Mouse (Mus musculus) E14TG2a.4 (cell line): ENCODE results near the gene Lrrc71.

ENCODE experiments used
- CTCF ChIP-seq: conservative IDR thresholded peaks from 2 replicates; pipeline ENCODE4 v1.5.1; 2014; ENCODE audit warnings: low read length
- NANOG ChIP-seq: IDR thresholded peaks from 2 replicates; pipeline ENCODE4 v1.6.1; 2014; ENCODE audit warnings: borderline replicate concordance, low read length, mixed read lengths
- POU5F1 ChIP-seq: IDR thresholded peaks from 2 replicates; pipeline ENCODE4 v1.6.1; 2014; ENCODE audit warnings: low read length, borderline replicate concordance

DNA sequence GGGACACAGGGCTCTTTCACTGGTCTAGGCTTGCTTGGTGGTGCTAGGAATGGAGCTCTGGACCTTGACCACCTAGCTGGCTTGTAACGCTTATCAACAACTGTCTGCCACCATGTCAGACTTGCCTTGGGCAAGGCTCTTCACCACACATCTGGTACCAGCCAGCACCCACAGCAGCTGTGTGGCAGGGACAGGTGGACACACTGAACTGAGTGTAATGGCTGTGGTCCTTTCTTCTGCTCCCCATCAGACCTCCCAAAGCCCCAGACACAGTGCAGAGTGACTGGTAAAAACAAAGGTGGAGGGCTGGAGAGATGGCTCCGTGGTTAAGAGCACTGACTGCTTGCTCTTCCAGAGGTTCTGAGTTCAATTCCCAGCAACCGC is 17.9 kb upstream of the Lrrc71 start:
- TF ChIP-seq CTCF: no peak
- no peak for TF ChIP-seq POU5F1
- no peak for TF ChIP-seq NANOG
